Mouse (Mus musculus) liver, embryonic 11.5 days (tissue): ENCODE data around the gene Mettl9. TPM values are rescaled to one million over a fixed set of nuclear protein-coding genes. Genes with fewer than 3 reads are reported as not detected.

Source experiments
- ATAC-seq: fragments of 200-750 bp; cut with Nextera tagmentation; replicated peaks from 2 replicates; pipeline ENCODE4 v1.8.0; 2017; ENCODE audit warnings: moderate number of reproducible peaks, mild to moderate bottlenecking, moderate TSS enrichment, moderate library complexity; ENCODE audit not compliant: low FRiP score
- DNase-seq: peaks from one replicate; pipeline ENCODE4 v3.0.0-alpha.2; 2017; ENCODE audit warnings: low spot score
- H3K27ac ChIP-seq: fragments of 300-500 bp; sonication (generic); 2 replicates; pipeline ENCODE4 v1.5.1; 2014; ENCODE audit warnings: mild to moderate bottlenecking, low read depth, low read length, control low read depth
- H3K27me3 ChIP-seq: fragments of 300-500 bp; sonication (generic); replicated peaks from 2 replicates; pipeline ENCODE4 v1.6.1; 2014; ENCODE audit warnings: low read length, mixed read lengths; ENCODE audit not compliant: control insufficient read depth, insufficient read depth
- H3K36me3 ChIP-seq: fragments of 300-500 bp; sonication (generic); 2 replicates; pipeline ENCODE4 v1.6.1; 2014; ENCODE audit warnings: mild to moderate bottlenecking, low read length, moderate library complexity, mixed read lengths; ENCODE audit not compliant: control insufficient read depth, insufficient read depth
- H3K4me1 ChIP-seq: fragments of 300-500 bp; sonication (generic); replicated peaks from 2 replicates; pipeline ENCODE4 v1.6.1; 2014; ENCODE audit warnings: low read length, mixed read lengths; ENCODE audit not compliant: control insufficient read depth, insufficient read depth
- H3K4me2 ChIP-seq: fragments of 300-500 bp; sonication (generic); 2 replicates; pipeline ENCODE4 v1.6.1; 2014; ENCODE audit warnings: mild to moderate bottlenecking, control low read depth, moderate library complexity
- H3K4me3 ChIP-seq: fragments of 300-500 bp; sonication (generic); 2 replicates; pipeline ENCODE4 v1.5.1; 2014; ENCODE audit warnings: low read depth, low read length, control low read depth
- H3K9ac ChIP-seq: fragments of 300-500 bp; sonication (generic); 2 replicates; pipeline ENCODE4 v1.6.1; 2014; ENCODE audit warnings: low read depth, low read length, control low read depth
- H3K9me3 ChIP-seq: fragments of 300-500 bp; sonication (generic); 2 replicates; pipeline ENCODE4 v1.6.1; 2016; ENCODE audit warnings: low read length, inconsistent platforms, mixed read lengths; ENCODE audit not compliant: control insufficient read depth
- WGBS: fragments of 180-500 bp; shearing (Covaris S2); extraction: QIAGEN DNeasy Blood & Tissue Kit; methylation state at CpG from one replicate; pipeline ENCODE4 v1.1.7; 2014; 5-methylcytosine and 5-hydroxymethylcytosine counted together
- polyA plus RNA-seq: library from polyadenylated mRNA; unstranded; fragments of >200 nt; fragmentation: Nextera tagmentation; extraction: Ambion mirVana; gene quantifications from 2 replicates; pipeline ENCODE4 v1.2.1, GENCODE M21; 2014

The Mettl9 gene
- polyA plus RNA-seq, 1 experiment from 2014 or later, result 105 TPM

DNA sequence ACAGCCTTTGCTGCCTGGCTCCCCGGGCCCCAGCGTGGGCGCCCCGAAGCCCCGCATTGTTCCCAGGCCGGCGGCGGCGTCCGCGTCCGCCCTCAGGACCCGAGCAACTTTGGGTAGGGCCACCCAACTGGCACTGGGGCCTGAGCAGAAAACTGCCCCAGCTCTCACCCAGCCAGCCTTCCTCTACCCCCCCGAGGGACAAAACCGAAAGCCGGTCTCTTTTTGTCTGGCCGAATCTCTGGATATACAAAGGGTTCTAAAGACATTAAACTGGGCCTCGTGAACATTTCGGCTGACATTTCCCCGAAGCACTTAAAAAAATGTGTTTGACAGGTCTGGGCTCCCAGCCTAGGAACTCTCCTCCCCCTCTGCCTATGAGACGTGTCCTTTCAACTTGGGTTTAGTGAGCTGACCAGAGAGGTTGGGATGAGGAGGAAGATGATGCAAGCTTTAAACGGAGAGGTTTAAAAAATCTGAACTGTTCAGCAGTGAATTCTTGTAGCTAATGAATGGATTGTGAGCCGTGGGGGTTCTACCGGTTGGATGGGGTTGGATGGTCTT lies 996 bp downstream of the Mettl9 start:
- Histone ChIP-seq H3K36me3 (no peaks in the 10 kb centered on the region), H3K4me2 (peak overlapping the region; percentile 75), H3K27me3 (no peaks in the 10 kb centered on the region; the same call in 1 of the 2 replicates), H3K9me3 (no peaks in the 10 kb centered on the region), H3K27ac (peak overlapping the region; percentile 91), H3K4me3 (peak overlapping the region; percentile 97), H3K9ac (peak overlapping the region; percentile 98), H3K4me1 (peaks cover 12% of the 10 kb centered on the region)
- DNase-seq (peak; percentile 64), ATAC-seq (peak; percentile 32)
- WGBS, result under 1% methylated on average over 24 of the region's 24 CpGs

- WGBS, result 75% methylated on average over 4 of the region's 4 CpGs
- no peak overlapping the region for H3K4me3 ChIP-seq
- H3K4me2 ChIP-seq, result no peak overlapping the region
- H3K36me3 ChIP-seq, result no peaks in the 10 kb centered on the region
- peaks cover 16% of the 10 kb centered on the region for H3K4me1 ChIP-seq
- H3K27me3 ChIP-seq, result no peaks in the 10 kb centered on the region
- no peak for ATAC-seq
- H3K9ac ChIP-seq, result no peak overlapping the region
- H3K9me3 ChIP-seq, result no peaks in the 10 kb centered on the region
- DNase-seq, result no peak
- H3K27ac ChIP-seq, result no peak overlapping the region
Measured at GRCm38 (mm10) chr7:121040595-121040994, 6.3 kb downstream of the Mettl9 start.

DNA sequence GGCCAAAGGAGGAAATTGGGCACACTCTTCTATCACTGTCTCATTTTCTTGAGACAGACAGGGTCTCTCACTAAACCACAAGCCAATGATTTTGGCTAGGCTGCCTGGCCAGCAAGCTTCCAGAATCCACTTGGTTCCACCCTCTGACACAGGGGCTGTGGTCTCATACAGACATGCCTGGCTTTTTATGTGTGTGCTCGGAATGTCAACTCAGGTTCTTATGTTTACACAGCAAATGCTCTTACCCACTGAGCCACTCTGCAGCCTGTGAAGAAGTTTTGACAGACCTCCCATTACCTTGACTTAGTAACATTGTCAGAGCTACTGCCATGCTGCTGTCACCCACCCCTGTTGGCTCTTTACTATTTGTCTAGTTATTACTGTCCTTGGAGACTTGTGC lies 7.7 kb downstream of the Mettl9 start:
- Histone ChIP-seq H3K9ac (no peak overlapping the region), H3K36me3 (no peaks in the 10 kb centered on the region), H3K9me3 (no peaks in the 10 kb centered on the region), H3K27me3 (no peaks in the 10 kb centered on the region), H3K4me1 (peaks cover 8% of the 10 kb centered on the region), H3K4me2 (no peak overlapping the region), H3K4me3 (no peak overlapping the region), H3K27ac (no peak overlapping the region)
- DNase-seq (no peak), ATAC-seq (no peak)
- WGBS, result 77% methylated on average over 1 of the region's 1 CpGs

- no peaks in the 10 kb centered on the region for H3K9me3 ChIP-seq
- H3K9ac ChIP-seq, result no peak overlapping the region
- ATAC-seq (no peak), DNase-seq (no peak)
- H3K27me3 ChIP-seq, result no peaks in the 10 kb centered on the region
- no peak overlapping the region for H3K4me3 ChIP-seq
- peaks cover 8% of the 10 kb centered on the region for H3K4me1 ChIP-seq
- no peaks in the 10 kb centered on the region for H3K36me3 ChIP-seq
- H3K27ac ChIP-seq, result no peak overlapping the region
- WGBS, result 88% methylated on average over 3 of the region's 3 CpGs
- no peak overlapping the region for H3K4me2 ChIP-seq
Measured at GRCm38 (mm10) chr7:121043004-121043403, 8.8 kb downstream of the Mettl9 start.

DNA sequence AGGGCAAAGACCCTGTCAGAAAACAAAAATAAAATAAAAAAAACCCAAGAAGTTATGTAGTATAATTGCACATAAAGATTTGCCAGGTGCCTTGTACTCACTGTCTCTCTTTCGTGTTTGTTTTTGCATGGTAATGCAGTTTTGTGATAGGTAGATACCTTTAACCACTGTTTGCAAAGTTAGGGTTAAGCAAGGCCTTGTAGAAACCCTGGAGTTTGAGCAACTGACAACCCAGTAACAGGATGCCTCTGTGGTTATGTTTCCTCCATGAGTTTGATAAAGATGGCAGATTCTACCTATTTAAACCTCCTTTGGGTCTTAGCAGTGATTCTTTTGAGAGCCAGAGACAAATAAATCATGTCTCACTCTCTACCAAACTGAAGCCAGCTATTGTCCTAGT lies 9.3 kb downstream of the Mettl9 start:
- Histone ChIP-seq H3K4me2 (no peak overlapping the region), H3K27ac (no peak overlapping the region), H3K4me1 (peaks cover 8% of the 10 kb centered on the region), H3K9ac (no peak overlapping the region), H3K9me3 (no peaks in the 10 kb centered on the region), H3K4me3 (no peak overlapping the region), H3K36me3 (no peaks in the 10 kb centered on the region), H3K27me3 (no peaks in the 10 kb centered on the region)
- ATAC-seq (no peak), DNase-seq (no peak)
- 77% methylated on average over 1 of the region's 1 CpGs for WGBS

- Histone ChIP-seq H3K36me3 (no peaks in the 10 kb centered on the region), H3K4me2 (no peak overlapping the region), H3K27me3 (no peaks in the 10 kb centered on the region), H3K4me1 (peaks cover 8% of the 10 kb centered on the region), H3K4me3 (no peak overlapping the region), H3K27ac (no peak overlapping the region), H3K9ac (no peak overlapping the region), H3K9me3 (no peaks in the 10 kb centered on the region)
- DNase-seq (no peak), ATAC-seq (no peak)
- WGBS, result 52% methylated on average over 1 of the region's 1 CpGs
Measured at GRCm38 (mm10) chr7:121044251-121044650, 10.0 kb downstream of the Mettl9 start.

DNA sequence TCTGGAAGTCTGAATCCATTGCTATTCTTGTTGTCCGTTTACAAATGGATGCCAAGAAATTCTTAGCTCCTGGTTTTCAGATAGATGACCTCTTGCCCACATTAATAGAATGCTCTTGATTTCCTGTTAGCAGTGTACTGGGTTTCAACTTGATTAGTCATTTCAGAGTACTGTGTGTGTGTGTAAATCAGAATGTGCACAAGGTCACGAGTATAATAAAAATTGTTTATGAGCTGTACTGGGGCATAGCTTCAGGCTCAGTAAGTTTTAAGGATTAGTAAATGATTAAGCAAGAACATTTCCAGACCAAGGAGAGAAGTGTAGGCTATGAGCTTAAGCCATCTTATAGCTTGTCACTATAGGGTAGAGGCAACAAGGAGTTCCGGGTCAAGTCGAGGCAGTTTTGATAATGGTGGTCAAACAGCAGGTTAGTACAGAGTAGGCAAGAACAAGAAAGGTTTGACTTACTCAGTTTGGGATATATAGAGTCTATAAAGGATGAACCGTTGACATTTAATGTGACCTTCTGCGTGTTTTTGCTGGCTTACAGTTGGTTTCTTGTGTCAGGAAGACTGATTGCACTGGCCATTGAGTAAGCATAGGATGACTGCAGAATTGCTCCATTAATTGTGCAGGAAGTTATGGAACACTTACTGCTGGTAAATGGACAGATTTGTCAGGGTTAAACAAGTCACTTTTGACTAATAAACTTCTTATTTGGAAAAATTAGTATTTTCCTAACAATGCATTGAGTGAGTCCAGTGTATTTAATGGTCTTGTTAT lies 11.6 kb downstream of the Mettl9 start:
- no peak overlapping the region for H3K9ac ChIP-seq
- WGBS, result 87% methylated on average over 6 of the region's 6 CpGs
- no peaks in the 10 kb centered on the region for H3K27me3 ChIP-seq
- no peak for DNase-seq
- no peak overlapping the region for H3K27ac ChIP-seq
- H3K4me1 ChIP-seq, result no peaks in the 10 kb centered on the region; the same call in none of the 2 replicates
- no peak overlapping the region for H3K4me3 ChIP-seq
- ATAC-seq, result no peak
- no peaks in the 10 kb centered on the region for H3K36me3 ChIP-seq
- no peak overlapping the region for H3K4me2 ChIP-seq
- H3K9me3 ChIP-seq, result no peaks in the 10 kb centered on the region

- DNase-seq, result no peak
- H3K4me2 ChIP-seq, result no peak overlapping the region
- H3K9ac ChIP-seq, result no peak overlapping the region
- no peaks in the 10 kb centered on the region; the same call in none of the 2 replicates for H3K4me1 ChIP-seq
- H3K4me3 ChIP-seq, result no peak overlapping the region
- no peak overlapping the region for H3K27ac ChIP-seq
- H3K27me3 ChIP-seq, result no peaks in the 10 kb centered on the region
- WGBS, result 88% methylated on average over 2 of the region's 2 CpGs
- H3K36me3 ChIP-seq, result no peaks in the 10 kb centered on the region; the same call in 1 of the 2 replicates
- no peak for ATAC-seq
- no peaks in the 10 kb centered on the region for H3K9me3 ChIP-seq
Measured at GRCm38 (mm10) chr7:121047624-121048023, 13.4 kb downstream of the Mettl9 start.

GRCm38 (mm10) chr7:121053071-121053470 lies 18.8 kb downstream of the Mettl9 start:
- no peaks in the 10 kb centered on the region for H3K4me1 ChIP-seq
- DNase-seq (no peak), ATAC-seq (no peak)
- no peaks in the 10 kb centered on the region for H3K27me3 ChIP-seq
- no peaks in the 10 kb centered on the region for H3K9me3 ChIP-seq
- no peak overlapping the region for H3K9ac ChIP-seq
- H3K4me3 ChIP-seq, result no peak overlapping the region
- peaks cover 3% of the 10 kb centered on the region for H3K36me3 ChIP-seq
- 86% methylated on average over 4 of the region's 4 CpGs for WGBS
- H3K4me2 ChIP-seq, result no peak overlapping the region
- no peak overlapping the region for H3K27ac ChIP-seq
